Mouse (Mus musculus) midbrain, embryonic 11.5 days (tissue): ENCODE measurements around the gene Bmper. TPM values are rescaled to one million over a fixed set of nuclear protein-coding genes. Genes with fewer than 3 reads are reported as not detected.

Experiments
- ATAC-seq: fragments of 200-750 bp; cut with Nextera tagmentation; 2 replicates; pipeline ENCODE4 v1.8.0; 2017; ENCODE audit warnings: moderate TSS enrichment, moderate library complexity; ENCODE audit not compliant: low FRiP score
- DNase-seq: peaks from one replicate; pipeline ENCODE4 v3.0.0; 2015; ENCODE audit warnings: low spot score; ENCODE audit errors: missing footprints
- H3K27ac ChIP-seq: fragments of 300-500 bp; sonication (generic); 2 replicates; pipeline ENCODE4 v1.5.1; 2014; ENCODE audit warnings: low read depth, low read length
- H3K27me3 ChIP-seq: fragments of 300-500 bp; sonication (generic); 2 replicates; pipeline ENCODE4 v1.6.1; 2014; ENCODE audit warnings: mild to moderate bottlenecking, low read length, moderate library complexity, mixed read lengths; ENCODE audit not compliant: control insufficient read depth, insufficient read depth
- H3K36me3 ChIP-seq: fragments of 300-500 bp; sonication (generic); 2 replicates; pipeline ENCODE4 v1.6.1; 2014; ENCODE audit warnings: mild to moderate bottlenecking, low read length, moderate library complexity, mixed read lengths; ENCODE audit not compliant: control insufficient read depth, insufficient read depth
- H3K4me1 ChIP-seq: fragments of 300-500 bp; sonication (generic); 2 replicates; pipeline ENCODE4 v1.6.1; 2014; ENCODE audit warnings: low read length; ENCODE audit not compliant: control insufficient read depth, insufficient read depth
- H3K4me2 ChIP-seq: fragments of 300-500 bp; sonication (generic); 2 replicates; pipeline ENCODE4 v1.6.1; 2014; ENCODE audit warnings: mild to moderate bottlenecking, moderate library complexity
- H3K4me3 ChIP-seq: fragments of 300-500 bp; sonication (generic); 2 replicates; pipeline ENCODE4 v1.5.1; 2014; ENCODE audit warnings: low read depth, low read length
- H3K9ac ChIP-seq: fragments of 300-500 bp; sonication (generic); 2 replicates; pipeline ENCODE4 v1.6.1; 2014; ENCODE audit warnings: low read length
- H3K9me3 ChIP-seq: fragments of 300-500 bp; sonication (generic); 2 replicates; pipeline ENCODE4 v1.6.1; 2016; ENCODE audit warnings: low read length; ENCODE audit not compliant: control insufficient read depth
- WGBS: fragments of 180-500 bp; shearing (Covaris S2); extraction: QIAGEN DNeasy Blood & Tissue Kit; methylation state at CpG from one replicate; pipeline ENCODE4 v1.1.7; 2014; 5-methylcytosine and 5-hydroxymethylcytosine counted together
- polyA plus RNA-seq: library from polyadenylated mRNA; unstranded; fragments of >200 nt; fragmentation: Nextera tagmentation; extraction: Ambion mirVana; gene quantifications from 2 replicates; pipeline ENCODE4 v1.2.1, GENCODE M21; 2014

Bmper gene
- polyA plus RNA-seq, 1 experiment from 2014 or later: 2.7 TPM

DNA sequence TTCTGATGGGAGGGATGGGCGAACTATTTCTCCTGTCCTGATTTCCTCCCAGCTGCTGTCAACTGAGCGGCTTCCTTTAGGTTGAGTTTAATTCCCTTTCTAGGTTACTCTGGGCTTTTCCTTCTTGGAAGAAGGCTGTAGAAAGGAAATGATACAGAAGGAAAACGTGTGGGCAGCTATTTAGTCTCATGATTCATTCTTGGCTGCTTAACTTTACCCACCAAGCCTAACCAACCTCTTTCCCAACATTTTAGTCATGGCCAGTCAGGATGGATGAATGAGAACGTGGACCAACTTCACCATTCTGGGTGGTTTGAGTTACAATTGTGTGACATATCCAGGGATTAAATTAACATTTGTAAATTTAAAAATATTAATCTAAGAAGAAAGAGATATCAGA, 263.0 kb downstream of the Bmper start:
- H3K27me3 ChIP-seq: no peaks in the 10 kb centered on the region
- WGBS: 82% methylated on average over 4 of the region's 4 CpGs
- no peaks in the 10 kb centered on the region for H3K9me3 ChIP-seq
- peaks cover 10% of the 10 kb centered on the region for H3K4me1 ChIP-seq
- H3K27ac ChIP-seq: no peak overlapping the region
- no peaks in the 10 kb centered on the region for H3K36me3 ChIP-seq
- no peak for DNase-seq
- no peak for ATAC-seq
- H3K4me3 ChIP-seq: no peak overlapping the region
- H3K4me2 ChIP-seq: no peak overlapping the region
- no peak overlapping the region for H3K9ac ChIP-seq

DNA sequence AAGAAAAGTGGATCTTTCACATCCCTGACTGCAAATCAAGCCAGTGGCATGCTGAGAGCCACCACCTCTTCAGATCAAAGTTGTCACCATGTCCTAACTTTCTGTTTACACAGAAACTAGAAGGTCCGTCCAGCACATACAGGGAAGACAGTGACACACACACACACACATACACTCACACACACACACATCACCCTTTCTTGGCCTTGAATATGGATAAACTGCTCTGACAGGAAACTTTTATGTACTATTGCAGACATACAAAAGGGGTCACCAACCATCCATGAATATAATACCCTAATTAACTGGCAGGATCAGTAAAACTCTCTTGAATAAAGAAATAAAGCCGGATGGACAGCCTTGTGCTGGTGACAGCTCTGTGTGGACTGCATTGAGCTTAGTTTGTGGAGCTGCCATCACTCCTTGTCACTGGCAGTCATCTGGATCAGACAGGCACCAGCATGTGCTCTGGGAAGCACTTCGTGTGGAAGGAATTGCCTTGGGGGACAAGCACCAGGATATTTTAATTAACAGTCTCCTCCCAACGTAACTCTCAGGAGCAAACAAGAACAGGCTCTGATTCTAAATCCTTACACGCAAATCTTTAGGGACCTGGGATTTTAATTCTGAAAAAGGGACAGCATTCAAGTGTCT, 264.0 kb downstream of the Bmper start:
- Histone ChIP-seq H3K9me3 (no peaks in the 10 kb centered on the region), H3K4me2 (no peak overlapping the region), H3K27ac (no peak overlapping the region), H3K36me3 (no peaks in the 10 kb centered on the region), H3K9ac (no peak overlapping the region), H3K4me3 (no peak overlapping the region), H3K27me3 (no peaks in the 10 kb centered on the region), H3K4me1 (peaks cover 10% of the 10 kb centered on the region)
- DNase-seq (no peak), ATAC-seq (peak; percentile 57)
- 30% methylated on average over 5 of the region's 5 CpGs for WGBS

DNA sequence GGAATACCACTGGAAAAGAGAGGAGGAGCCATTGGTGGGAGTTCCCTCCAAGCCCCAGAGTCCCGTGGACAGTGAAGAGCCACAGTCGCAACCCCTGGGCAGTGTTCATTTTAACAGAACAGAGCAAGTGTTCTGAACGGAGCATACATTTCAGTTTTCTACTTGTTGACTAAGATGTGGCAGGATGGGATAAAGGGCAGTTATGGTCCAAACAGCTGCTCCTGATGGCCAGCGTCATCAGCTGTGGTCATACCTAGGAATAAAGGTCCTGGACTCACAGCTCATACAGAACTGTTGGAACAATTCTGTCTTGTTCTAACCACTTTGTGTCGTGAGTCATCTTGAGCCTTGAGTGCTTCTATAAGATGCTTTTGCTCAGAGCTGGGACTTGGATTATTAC, 265.4 kb downstream of the Bmper start:
- Histone ChIP-seq H3K36me3 (no peaks in the 10 kb centered on the region), H3K4me2 (no peak overlapping the region), H3K9ac (no peak overlapping the region), H3K4me1 (peaks cover 10% of the 10 kb centered on the region), H3K27ac (no peak overlapping the region), H3K9me3 (no peaks in the 10 kb centered on the region), H3K4me3 (no peak overlapping the region), H3K27me3 (no peaks in the 10 kb centered on the region)
- ATAC-seq: no peak
- 93% methylated on average over 5 of the region's 5 CpGs for WGBS
- no peak for DNase-seq

DNA sequence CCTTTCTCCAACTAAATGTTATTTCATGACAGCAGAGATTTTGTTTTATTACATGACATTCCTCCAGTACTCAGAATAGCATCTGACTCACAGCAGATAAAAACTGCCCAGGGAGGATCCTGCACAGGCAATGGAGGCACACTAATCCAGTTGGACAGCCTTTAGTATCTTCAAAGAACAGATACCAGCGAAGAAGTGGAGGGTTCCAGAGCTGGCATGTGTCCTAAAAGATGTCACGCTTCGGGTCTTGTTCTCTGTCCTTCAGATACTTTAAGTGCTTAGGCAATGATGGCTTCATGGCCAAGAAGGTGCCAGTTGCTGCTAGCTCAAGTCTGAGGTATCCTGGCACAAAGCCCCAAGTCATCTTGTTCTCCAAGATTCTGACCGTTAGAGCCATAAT, 272.5 kb downstream of the Bmper start:
- no peak overlapping the region for H3K9ac ChIP-seq
- ATAC-seq: no peak
- peaks cover 5% of the 10 kb centered on the region; the same call in 1 of the 2 replicates for H3K4me1 ChIP-seq
- H3K4me2 ChIP-seq: no peak overlapping the region
- H3K27ac ChIP-seq: no peak overlapping the region
- no peak for DNase-seq
- no peaks in the 10 kb centered on the region for H3K36me3 ChIP-seq
- 92% methylated on average over 4 of the region's 4 CpGs for WGBS
- no peak overlapping the region for H3K4me3 ChIP-seq
- H3K27me3 ChIP-seq: no peaks in the 10 kb centered on the region
- no peaks in the 10 kb centered on the region for H3K9me3 ChIP-seq

DNA sequence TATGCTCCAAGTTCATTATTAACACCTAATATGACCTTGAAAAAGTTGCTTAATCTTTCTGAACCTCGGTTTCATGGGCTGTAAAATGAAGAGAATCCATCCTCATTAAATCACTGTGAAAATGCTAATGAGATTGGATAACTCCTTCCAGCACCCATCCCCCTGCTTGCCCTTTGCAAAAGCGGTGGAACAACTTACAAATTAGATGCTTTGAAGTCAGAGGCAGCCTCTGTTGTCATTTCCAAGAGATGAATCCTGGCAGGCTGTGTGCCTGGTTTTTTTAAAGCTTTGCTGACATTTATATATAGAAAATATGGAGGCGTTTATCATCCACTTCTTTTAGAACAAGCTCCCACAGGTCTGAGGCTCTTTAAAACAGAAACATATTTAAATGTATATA, 274.8 kb downstream of the Bmper start:
- H3K27ac ChIP-seq: no peak overlapping the region
- peak; percentile 55; the same call in 1 of the 2 replicates for ATAC-seq

DNA sequence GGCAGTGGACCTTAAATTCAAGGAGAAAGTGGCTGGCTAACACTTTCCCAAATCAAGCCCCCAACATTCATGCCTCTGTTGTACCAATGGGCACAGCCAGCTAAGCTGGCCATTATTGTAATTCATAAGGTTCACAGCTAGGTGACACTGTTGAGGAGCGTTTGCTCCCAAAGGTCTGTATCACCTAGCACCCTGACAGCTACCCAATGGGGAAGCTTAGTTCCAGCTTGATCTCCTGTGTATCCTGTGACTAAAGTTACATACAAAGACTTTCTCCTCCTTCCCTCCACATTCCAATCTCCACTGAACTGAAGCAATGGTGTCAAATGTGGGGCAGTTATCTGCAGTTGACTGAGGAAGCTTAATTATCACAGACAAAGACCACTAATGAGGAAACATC, 311.0 kb downstream of the Bmper start:
- H3K36me3 ChIP-seq: no peaks in the 10 kb centered on the region
- DNase-seq (no peak), ATAC-seq (no peak)
- H3K9me3 ChIP-seq: no peaks in the 10 kb centered on the region
- H3K27ac ChIP-seq: no peak overlapping the region
- H3K4me2 ChIP-seq: no peak overlapping the region
- WGBS: 34% methylated on average over 1 of the region's 1 CpGs
- H3K27me3 ChIP-seq: no peaks in the 10 kb centered on the region
- H3K4me3 ChIP-seq: no peak overlapping the region
- H3K4me1 ChIP-seq: no peaks in the 10 kb centered on the region
- no peak overlapping the region for H3K9ac ChIP-seq

More for the DNA sequence above, 274.8 kb downstream of the Bmper start:
- no peaks in the 10 kb centered on the region for H3K36me3 ChIP-seq
- H3K27me3 ChIP-seq: no peaks in the 10 kb centered on the region
- H3K9me3 ChIP-seq: no peaks in the 10 kb centered on the region
- H3K4me1 ChIP-seq: peaks cover 5% of the 10 kb centered on the region; the same call in 1 of the 2 replicates
- H3K4me3 ChIP-seq: no peak overlapping the region
- WGBS: 32% methylated on average over 3 of the region's 3 CpGs
- no peak overlapping the region for H3K9ac ChIP-seq
- H3K4me2 ChIP-seq: no peak overlapping the region
- no peak for DNase-seq
